Mouse (Mus musculus) cerebellum, adult 8-10 months (tissue): ENCODE data around the gene Mecom.

Experiments
- DNase-seq: peaks from one replicate; pipeline ENCODE4 v3.0.0; 2022

The Mecom gene

DNA sequence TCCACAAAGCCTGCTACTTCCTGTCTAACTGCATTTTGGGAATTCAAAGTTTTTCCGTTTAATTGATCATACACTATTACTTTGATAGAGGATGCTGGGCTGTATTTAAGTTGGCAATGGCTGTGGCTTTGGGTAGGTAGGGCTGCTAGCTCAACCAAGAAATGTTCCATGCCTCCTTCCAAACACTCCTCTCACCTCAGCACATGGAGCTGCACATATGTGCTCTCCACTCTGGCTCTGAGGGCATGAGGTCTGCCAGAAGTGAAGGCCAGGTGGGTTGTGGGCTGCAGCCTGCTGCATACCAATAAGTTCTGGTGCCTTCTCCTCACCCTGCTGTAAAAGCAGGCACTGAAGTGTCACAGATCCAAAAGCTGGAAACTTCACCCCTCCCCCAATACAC lies 464.0 kb downstream of the Mecom start:
- DNase-seq = no peak

DNA sequence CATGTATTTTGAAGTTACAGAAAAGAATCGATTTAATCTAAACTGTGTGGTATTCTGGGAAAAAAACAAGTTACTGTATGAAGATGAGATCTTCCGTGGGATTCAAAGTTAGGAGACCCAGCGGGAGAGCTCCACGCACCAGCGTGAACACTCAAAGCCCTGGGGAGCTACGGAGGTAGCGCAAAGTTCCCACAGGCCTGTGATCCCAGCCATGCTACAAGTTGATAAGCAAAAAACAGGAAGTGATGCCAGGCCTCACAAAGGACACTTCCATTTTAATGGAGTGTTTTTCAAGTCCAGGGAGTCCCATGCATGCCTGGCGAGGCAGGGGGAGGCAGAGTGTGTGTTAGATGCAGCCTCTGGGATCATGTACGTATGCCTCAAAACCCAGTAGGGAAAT lies 464.5 kb downstream of the Mecom start:
- DNase-seq = no peak

DNA sequence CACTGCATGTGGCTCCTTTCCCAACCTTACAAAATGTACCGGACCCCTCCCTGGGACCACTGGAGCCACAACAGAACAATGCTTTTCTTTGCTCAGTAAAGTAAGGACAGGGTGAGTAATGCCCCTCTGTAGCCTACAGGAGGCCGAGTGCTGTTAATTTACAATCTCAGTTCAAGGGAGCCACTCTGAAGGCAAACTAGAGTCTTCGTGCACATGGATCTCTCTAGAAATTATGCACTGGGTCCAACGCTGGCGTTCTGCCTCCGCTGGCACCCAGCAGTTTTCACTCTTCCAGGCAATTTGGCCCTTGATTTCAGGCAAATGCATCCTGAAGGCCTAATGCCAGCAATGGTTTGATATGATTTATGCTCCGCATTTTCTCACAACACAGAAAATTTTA lies 467.0 kb downstream of the Mecom start:
- DNase-seq = no peak

DNA sequence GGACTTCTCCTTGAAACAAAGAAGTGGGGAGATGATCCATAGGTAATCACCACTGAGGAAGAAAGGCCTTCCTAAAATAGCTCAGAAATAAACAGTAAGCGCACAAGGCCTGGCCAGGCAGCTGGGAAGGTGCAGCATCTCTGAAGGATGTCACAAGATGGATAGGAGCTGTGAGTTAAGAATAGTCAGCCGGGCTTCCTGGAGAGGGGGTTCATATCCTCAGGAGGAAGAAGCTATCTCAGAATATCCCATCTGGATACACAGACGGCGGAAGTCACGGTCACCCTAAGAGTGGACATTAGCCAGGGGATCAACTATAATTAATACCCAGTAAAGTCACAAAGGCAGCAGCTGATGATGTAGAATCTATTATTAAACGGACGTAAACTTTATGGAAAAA lies 471.3 kb downstream of the Mecom start:
- no peak for DNase-seq

DNA sequence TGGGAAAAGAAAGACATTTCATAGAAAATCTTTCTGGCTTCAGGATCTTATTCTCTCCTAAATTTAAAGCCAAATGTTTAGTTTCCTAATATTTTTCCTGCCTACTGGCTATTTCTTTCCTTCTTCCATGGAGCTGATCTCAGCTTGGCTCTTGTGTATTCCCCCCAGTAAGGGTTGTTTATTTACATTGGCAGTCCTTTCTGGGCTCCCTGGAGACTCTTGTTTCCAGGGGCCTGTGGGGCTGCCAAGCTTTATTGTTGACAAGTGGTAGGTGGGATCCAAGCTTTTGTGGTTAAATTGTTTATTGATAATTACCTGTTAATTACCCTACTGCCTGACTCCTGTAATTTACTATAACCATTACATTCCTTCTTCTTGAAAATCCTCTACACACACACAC lies 476.5 kb downstream of the Mecom start:
- no peak for DNase-seq

DNA sequence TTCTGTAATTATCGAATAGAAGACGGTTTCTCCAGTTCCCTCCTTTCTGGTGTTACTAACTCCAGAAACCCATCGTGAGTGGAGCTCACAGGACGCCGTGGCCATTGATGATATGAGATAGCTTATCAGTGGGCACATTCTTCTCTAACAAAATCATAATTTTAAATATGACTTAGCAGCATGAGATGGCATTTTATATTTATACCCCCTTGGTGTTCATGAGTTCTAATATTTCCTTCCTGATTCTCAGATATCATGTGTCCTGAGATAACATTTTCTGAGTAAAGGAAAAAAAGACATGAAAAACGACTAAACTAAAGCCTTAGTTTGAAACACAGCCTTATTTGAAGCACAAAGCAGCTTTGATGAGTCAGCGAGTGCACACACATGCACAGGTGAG lies 481.3 kb downstream of the Mecom start:
- no peak for DNase-seq

DNA sequence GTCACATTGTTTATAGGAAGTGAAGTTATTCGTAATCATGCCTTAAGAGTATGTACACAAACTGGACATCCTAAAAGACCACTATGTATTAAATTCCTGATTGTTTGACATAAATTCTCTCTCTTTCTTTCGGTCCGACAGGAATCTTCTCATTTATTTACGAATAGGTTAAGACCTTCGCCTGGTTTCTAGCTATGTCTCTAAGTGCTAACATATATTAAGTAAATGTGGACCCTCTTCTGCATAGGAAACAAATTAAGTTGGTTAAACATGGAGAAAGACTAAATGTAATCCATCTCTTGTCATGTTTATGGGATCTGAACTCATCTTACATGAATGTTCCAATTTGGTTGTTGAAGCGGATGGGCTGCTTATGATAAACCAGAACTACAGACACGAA lies 487.8 kb downstream of the Mecom start:
- DNase-seq = no peak

DNA sequence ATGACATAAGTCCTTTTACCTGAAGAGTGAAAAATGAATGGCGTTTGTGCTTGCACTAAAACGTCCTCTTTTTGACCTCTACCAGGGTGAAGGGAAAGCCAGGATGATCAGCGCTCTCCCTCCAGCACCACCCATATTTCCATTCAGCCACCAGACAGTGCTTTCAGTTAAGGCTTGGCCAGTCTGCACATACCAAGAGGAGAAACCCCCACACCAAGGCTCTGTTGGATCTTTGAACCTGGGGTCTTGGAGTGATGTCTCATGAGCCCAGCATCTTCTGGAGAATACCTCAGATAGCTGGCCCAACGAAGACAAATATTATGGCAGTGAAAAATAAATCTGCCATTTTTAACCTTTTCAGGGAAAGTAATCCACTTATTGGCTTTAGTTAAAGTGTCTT lies 488.2 kb downstream of the Mecom start:
- no peak for DNase-seq

DNA sequence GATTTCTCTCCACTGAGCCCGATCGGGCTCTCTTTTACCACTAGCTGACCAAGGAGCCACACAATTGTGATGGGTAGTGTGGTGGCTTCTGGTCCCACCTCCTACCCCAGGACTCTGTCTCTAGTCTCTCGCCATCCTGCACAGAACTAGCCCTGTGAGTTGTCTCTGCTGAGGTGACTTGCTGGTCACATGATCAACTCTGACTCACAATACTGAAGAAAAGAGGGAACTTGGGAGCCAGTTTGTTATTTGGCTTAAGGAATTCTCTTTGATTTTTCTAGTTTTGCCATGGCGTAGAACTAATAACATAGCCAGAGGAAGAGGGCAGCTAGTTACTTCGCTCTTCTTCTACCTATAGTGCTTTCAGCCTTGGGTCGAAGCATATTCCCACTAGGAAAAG lies 496.5 kb downstream of the Mecom start:
- DNase-seq = no peak

DNA sequence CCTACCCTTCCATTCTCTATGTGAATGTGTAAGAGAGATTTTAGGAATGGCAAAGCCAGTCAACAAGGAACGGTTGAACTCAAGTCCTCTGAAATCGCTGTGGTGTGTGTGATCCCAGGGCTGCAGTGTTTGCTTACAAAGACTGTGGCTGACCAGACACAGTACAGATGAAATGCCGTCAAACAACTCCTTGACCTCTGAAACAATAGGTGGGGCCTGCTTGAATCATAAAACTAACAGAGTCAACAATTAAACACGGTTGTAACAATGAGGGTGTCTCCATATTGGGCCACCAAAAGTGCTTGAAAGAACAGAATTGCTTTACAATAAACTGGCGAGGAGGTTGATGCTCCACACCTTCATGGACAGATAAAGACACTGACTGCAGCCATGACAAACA lies 497.0 kb downstream of the Mecom start:
- DNase-seq = no peak

DNA sequence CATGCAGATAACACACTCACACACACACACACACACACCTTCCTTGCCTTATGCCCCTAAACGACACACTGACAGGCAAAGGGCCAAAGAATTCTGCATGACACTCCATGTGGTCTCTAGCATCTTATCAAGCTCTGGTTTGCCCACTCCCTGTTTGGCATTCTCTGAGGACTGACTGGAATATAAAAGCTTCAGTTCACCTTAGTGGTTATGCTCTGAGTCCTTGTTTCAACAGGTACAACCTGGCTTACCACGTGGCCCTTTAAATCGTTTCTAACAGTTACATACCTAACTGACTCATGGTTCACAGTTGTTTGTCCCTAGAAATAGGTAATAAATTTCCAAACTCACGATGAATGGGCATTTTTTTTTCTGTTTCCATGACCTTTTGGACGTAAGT lies 499.0 kb downstream of the Mecom start:
- no peak for DNase-seq

DNA sequence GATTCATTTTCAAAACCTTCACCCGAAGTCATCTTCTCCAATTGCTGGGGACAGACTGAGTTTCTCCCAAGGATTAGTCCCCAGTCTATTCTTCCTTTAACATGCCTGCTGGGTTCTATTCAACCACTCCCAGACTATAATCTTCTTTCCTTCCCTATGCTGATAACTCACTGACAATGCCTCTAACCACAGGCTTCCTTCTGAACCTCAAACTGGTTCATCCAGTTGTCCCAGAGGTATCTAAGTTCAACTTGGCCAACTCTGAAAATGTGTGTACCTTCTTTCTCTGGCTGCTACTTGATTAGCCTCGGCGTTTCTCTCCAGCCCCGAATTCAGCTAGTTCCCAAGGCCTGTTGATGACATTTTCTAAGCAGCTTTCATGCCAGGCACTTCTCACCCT lies 499.7 kb downstream of the Mecom start:
- DNase-seq = no peak

DNA sequence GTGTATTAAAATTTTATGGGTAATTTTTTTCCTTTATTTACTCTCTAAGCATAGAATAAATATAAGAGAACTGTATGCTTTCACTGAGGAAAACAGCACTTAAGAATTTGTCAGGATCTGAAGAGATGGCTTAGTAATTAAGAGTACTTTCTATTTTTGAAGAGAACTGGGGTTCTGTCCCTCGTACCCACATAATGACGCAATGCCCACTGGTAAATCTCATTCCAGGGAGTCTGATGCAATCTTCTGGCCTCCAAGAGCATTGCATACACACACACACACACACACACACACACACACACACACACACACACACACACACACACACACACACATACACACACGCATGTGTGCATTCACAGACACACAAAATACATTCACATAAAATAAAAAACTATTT lies 504.3 kb downstream of the Mecom start:
- no peak for DNase-seq

DNA sequence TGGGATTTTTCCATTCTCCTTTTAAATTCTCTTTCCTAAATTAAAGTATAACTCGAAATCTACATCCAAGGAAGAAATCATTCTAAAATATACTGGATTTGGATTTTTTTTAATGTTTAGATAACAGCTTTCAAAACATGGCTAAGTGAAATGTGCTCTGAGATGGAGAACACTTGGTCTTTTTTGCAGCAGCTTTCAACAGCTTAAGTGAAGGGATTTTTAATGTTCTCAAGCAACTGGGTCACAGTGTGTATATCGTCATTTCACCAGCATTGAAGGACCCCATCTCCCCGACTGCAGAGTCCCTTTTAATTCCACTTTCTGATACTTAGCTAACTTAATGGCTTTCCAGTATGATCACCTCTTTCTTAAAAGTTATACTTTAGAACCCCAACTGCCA lies 509.3 kb downstream of the Mecom start:
- no peak for DNase-seq

DNA sequence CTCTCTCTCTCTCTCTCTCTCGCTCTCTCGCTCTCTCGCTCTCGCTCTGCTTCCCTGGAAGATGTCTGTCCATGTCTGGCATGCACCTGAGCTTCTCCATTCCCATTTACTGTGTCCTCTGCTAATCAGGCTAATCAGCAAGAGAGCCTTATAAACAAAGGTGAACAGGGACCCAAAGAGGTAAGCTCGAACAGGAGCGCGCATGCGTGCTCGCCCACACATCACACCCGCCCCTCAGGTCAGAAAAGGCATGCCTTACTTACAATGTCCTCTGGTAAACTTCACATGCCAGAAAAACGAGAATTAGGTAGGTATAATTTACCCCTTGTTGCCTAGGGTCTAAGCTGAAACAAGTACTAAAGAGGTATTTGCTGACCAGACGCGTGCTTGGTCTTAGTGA lies 527.8 kb downstream of the Mecom start:
- DNase-seq = no peak

DNA sequence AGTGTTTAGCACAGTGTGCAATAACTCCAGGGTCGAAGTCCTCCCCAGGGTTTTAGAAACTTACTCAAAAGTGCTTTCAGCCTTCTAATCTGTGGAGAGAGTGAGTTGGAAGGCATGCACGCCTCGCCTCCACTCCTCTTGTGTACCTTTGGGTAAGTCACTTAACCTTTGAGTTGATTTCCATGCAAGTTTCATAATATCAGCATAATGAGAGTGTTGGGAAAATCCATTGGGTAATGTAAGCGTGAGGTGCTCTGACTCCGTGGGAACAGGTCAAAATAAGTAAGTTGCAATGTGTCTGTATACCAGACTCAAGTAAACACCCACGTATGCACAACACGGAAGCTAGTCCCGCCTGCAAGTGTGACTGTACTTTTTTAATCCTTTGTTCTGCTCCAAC lies 528.4 kb downstream of the Mecom start:
- DNase-seq = no peak

DNA sequence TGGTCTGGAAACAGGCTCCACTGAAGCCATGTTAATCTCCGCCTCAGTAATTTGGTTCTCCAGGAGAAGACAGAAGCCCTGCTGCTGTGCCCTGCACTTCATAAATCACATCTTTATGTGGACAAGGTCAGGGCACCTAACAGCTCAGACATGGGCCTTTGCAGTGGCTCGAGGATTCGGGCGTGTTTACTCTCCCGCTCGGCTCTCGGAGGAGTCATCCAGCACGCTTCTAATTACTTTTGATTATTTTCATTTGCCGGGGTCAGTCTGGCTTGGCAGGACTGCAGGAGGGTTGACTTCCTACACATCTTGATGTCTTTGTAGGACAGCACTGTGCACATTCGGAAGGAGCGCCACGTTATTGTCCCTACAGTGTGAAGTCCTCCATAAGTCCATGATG lies 529.6 kb downstream of the Mecom start:
- no peak for DNase-seq

DNA sequence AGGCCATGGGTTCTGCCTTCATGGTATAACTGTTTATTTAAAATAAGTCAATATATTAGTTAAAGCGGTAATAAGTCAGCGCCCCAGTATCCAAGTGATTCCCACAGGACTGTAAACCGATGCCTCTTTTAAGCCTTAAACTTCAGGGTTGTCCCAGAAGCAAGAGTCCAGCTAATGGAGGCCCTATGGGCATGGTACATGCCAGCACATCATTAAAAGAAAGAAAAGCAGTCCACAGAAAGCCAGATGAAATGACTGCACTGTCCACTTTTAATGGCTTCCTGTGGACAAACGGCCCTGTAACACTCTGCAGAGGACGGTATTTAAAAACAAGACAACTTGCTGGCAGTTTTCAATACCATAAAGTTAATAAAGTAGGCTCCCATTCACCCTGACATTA lies 531.0 kb downstream of the Mecom start:
- DNase-seq = no peak

DNA sequence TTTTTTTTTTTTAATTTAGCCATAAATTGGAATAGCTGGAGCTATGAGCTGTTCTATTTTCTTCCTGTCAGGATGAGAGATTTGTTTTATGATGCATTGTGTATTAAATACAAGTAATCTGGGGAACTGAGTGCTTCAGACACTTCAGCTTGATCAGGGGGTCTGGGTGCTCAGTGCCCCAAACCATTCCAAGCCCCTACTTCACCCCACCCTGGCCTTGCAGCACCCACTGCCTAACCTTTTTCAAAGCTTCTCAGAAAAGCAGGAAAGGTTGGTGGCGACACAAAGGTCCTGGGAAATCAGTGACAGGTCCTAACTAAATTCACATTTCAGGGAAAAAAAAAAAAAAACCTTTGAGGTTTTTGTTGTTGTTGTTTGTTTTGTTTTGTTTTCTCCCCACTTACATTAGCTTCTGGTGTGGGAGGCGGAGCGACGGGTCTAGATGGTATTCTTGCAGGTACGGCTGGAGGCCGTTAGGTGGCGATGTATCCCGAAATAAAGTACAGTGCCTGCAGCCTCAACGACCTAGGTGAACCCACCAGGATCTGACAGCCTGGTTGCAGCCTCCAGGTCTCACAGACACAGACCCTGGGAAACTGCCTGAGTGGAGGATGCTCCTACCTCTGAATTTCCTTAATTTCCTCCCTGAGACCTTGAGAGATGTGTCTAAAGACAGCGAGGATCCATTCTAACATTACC lies 532.7 kb downstream of the Mecom start:
- peak; percentile 19 for DNase-seq

DNA sequence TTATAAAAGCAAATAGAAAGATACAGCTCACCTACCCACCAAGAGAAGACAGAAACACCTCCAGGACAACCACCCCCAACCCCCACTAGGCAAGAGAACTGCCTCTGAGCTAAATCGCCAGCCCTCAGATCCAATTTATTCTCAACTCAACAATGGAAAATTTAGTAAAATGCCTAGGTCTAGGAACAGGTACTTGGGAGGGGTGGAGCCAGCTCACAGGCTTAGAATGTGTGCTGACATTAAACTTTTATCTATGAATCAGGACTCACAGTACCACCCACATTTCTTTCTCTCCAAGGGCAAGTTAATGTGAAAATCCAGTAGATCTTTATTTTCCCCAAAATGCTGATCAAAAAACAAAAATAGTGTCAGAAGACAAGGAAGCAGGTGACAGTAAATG lies 533.5 kb downstream of the Mecom start:
- no peak for DNase-seq

DNA sequence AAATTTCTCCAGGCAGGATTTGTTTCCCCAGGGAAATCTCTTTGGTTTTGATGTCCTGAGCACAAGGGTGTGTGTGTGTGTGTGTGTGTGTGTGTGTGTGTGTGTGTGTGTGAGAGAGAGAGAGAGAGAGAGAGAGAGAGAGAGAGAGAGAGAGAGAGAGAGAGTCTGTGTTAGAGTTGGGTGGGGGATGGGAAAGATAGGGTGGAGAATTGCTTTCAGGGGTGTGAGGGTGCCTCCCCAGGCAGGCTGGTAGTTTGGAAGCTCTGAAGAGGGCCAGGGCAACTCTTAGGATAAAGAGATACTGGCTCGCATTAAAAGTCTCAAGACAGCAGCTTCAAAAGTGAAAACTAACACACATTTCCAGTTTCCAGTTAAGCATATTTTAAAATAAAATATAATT lies 534.4 kb downstream of the Mecom start:
- no peak for DNase-seq

DNA sequence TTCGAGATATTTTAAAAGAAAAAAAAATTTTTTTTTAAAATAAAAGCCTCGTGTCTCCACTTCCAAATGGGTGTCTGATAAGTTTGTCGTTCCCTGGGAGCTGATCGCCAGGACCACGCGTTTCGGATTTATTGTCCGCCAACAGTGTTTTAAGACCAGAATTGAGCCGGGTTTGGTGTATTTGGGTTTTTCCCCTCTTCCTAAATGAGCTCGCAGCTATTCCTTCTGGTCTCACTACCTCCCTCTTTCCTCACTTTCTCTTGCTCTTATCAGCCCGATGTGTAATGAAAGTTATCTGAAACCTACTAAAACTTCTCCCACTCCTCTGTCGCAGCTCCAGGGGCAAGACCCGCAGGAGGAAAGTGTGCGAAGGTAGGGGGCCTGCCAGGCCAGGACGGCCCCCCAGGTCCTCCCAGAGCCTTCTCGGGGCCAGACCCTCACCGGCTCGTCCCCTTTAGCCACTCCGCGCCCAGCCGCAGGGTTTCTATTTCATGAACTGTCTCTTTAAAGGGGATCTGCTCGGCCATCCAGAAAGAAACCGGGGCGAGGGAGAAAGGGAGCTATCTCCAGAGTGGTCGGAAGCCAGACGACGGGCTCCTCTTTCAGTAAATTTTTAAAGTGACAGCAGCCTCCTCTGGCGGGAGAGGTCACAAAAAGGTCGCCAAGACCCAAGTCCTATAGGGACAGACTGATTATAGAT lies 535.0 kb downstream of the Mecom start:
- no peak for DNase-seq

DNA sequence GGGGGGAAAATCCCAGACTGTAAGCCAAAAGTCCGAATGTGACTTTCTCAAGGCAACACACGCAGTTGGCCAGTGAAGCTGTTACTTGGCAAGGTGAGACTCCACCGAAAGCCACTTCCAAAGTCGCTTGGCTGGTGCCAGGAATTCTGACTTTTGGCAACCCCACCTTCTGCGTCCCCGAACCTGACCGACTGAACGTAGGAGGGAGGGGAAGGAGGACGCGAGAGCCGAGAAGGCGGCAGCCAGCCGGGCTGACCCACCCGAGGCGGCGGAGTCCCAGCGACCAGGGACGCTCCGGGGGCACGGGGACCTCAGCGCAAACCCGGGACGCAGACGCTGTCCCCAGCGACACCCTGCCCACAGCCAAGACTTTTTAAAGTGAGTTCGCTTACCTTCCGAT lies 535.7 kb downstream of the Mecom start:
- peak; percentile 12 for DNase-seq

DNA sequence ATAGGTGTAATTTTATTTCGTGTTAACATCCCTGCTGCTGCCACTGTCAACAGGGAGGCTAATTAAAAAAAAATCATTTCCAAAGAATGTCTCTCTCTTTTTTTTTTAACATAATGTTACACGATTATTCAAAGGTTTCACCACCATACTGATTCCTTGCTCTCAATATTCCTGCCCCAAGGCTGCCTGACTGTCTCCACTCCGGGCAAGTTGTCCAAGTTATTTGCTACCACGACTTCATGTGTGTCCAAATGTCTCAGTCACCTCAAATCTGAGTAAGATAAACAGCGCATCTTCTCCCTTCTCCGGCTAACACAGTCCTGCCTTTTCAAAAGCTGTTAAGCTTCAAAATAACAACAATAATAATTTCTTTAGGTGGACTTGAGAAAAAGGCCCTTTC lies 536.1 kb downstream of the Mecom start:
- no peak for DNase-seq

DNA sequence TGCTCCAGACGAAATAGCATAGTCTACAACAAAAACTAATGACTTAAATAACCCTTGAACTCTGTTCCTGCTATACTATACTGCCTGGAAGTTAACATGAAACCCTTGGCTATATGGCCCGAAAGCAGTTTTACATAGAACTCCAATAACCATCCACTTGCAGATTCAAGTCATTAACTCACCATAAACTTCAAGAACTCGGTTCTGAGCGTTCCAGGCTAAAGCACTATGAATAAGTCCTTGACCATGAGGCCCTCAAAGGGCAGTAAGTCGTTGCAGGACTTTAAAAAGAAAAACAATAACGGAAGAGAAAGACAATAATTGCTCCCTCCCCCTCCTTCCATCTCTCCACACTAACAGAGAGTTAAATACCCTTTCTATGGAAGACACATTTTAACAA lies 536.9 kb downstream of the Mecom start:
- DNase-seq = no peak
